Comparison of ENCODE assay signal across 33 mouse cellular contexts in the genomic region with DNA sequence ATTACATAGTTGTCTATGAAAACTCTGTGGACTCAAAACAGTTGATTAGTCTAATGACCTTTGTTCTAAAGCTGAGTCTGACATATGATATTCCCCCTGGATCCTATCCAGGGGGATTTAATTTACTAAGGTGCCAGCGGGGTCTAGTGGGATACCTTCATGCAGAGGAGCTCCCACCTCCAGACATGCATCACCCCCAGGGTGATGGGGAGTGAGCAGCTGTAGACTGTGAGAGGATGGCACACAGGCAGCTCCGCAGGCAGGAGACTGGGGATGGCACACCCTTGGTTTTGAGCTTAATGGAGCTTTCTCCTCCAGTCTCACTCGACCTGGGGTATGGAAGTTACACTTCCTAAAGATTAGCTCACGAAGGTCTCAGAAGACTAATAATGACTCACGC.
"Had no signal": no experiment of that assay in that cellular context is flagged by ENCODE, and none has a peak within 500 bp of the region (broad histone marks: within the 10 kb centered on the region; RNA-seq: fewer than 3 reads in every experiment).

No protein-coding gene starts in this region.

- H3K36me3 ChIP-seq: intestine, embryonic 15.5 days had no signal

- H3K27me3 ChIP-seq: heart, embryonic 12.5 days; heart, embryonic 13.5 days; heart, embryonic 15.5 days; hindbrain, embryonic 12.5 days; hindbrain, embryonic 13.5 days; hindbrain, embryonic 15.5 days; intestine, embryonic 15.5 days; kidney, embryonic 15.5 days had no signal

- H3K4me1 ChIP-seq: heart, embryonic 12.5 days; heart, embryonic 13.5 days; heart, embryonic 15.5 days; hindbrain, embryonic 10.5 days; hindbrain, embryonic 12.5 days; hindbrain, embryonic 13.5 days; hindbrain, embryonic 15.5 days; intestine, embryonic 15.5 days; kidney, embryonic 15.5 days had no signal

- ATAC-seq: hindbrain, embryonic 16.5 days; hindbrain, postnatal 0 days; inflammation-experienced regulatory T-cells, adult 6 months; intestine, embryonic 15.5 days; intestine, embryonic 16.5 days; intestine, postnatal 0 days had no signal

- H3K9me3 ChIP-seq: heart, embryonic 12.5 days; heart, embryonic 13.5 days; heart, embryonic 15.5 days; hindbrain, embryonic 10.5 days; hindbrain, embryonic 12.5 days; hindbrain, embryonic 13.5 days; hindbrain, embryonic 15.5 days; intestine, embryonic 15.5 days; kidney, embryonic 15.5 days had no signal

- H3K4me2 ChIP-seq: heart, embryonic 11.5 days; heart, embryonic 12.5 days; heart, embryonic 13.5 days; heart, embryonic 15.5 days; hindbrain, embryonic 12.5 days; hindbrain, embryonic 13.5 days; hindbrain, embryonic 14.5 days; hindbrain, embryonic 15.5 days; intestine, embryonic 15.5 days; kidney, embryonic 15.5 days had no signal

- H3K9ac ChIP-seq: heart, embryonic 12.5 days; heart, embryonic 13.5 days; heart, embryonic 15.5 days; hindbrain, embryonic 12.5 days; hindbrain, embryonic 13.5 days; hindbrain, embryonic 14.5 days; hindbrain, embryonic 15.5 days; intestine, embryonic 15.5 days; kidney, embryonic 15.5 days had no signal

- DNase-seq: heart, postnatal 10 days; heart, postnatal 14 days; heart, postnatal 36 days; heart, postnatal 4 days; kidney, adult 11 months; kidney, adult 18-20 months; kidney, adult 2 months; kidney, adult 8-10 months; kidney, adult 9 months; kidney, postnatal 10 days; kidney, postnatal 14 days; kidney, postnatal 25 days; kidney, postnatal 36 days; kidney, postnatal 4 days; layer of hippocampus, adult 9-11 months had no signal

- H3K4me3 ChIP-seq: heart, embryonic 12.5 days; heart, embryonic 13.5 days; heart, embryonic 15.5 days; hindbrain, embryonic 10.5 days; hindbrain, embryonic 12.5 days; hindbrain, embryonic 13.5 days; hindbrain, embryonic 15.5 days; intestine, embryonic 15.5 days; kidney, embryonic 15.5 days; left cerebral cortex, adult 2 months had no signal

- H3K27ac ChIP-seq: heart, embryonic 13.5 days; heart, embryonic 15.5 days; hindbrain, embryonic 10.5 days; hindbrain, embryonic 12.5 days; hindbrain, embryonic 13.5 days; hindbrain, embryonic 14.5 days; hindbrain, embryonic 15.5 days; hindbrain, postnatal 0 days; intestine, embryonic 15.5 days; kidney, embryonic 15.5 days; kidney, postnatal 0 days; left cerebral cortex, adult 2 months had no signal
